8 mouse cellular contexts compared by ENCODE assay signal in genomic region chr13:43173262-43173661, GRCm38 (mm10). TPM values are rescaled to one million over a fixed set of nuclear protein-coding genes. Genes with fewer than 3 reads are reported as not detected.
DNase-seq lines count a peak whose midpoint lies in the region; ATAC-seq and TF ChIP-seq lines count a peak whose summit lies in the region.

No protein-coding gene starts in this region.

- peak; percentile 89 for TF ChIP-seq CTCF in liver, postnatal 0 days (IDR thresholded peaks at IDR 0.05; ENCODE audit: low read depth)

- ATAC-seq in liver, postnatal 0 days = no peak

- H3K4me2 ChIP-seq in liver, postnatal 0 days (ENCODE audit: low read depth, low read length) = no peak overlapping the region; the same call in 1 of the 2 replicates

- no peak overlapping the region for H3K9ac ChIP-seq in liver, postnatal 0 days (replicated peaks)

- 16% methylated on average over 9 of the region's 9 CpGs for WGBS in liver, postnatal 0 days (ENCODE audit: insufficient replicate concordance)

- H3K27ac ChIP-seq in liver, postnatal 0 days (ENCODE audit: low read depth) = no peak overlapping the region

- no peaks in the 10 kb centered on the region for H3K9me3 ChIP-seq in liver, postnatal 0 days (ENCODE audit: low read length)

- H3K4me1 ChIP-seq in liver, postnatal 0 days (ENCODE audit: insufficient read depth) = peaks cover 8% of the 10 kb centered on the region

- peak; percentile 86 for DNase-seq in A20 (ENCODE audit: low read depth, low spot score)
- peak; percentile 82 for DNase-seq in R1 (ENCODE audit: low read depth, low spot score)
- peak; percentile 85 to 88 for DNase-seq in cerebellum, postnatal 25 days
- DNase-seq in heart, adult 11 months = peak; percentile 96
- DNase-seq in kidney, postnatal 36 days = peak; percentile 80 to 85
- peak; percentile 75 for DNase-seq in liver, postnatal 0 days
- peak; percentile 57 for DNase-seq in retina, adult 2 months (ENCODE audit: low read depth, low spot score)
- peak; percentile 83 for DNase-seq in thymus, postnatal 25 days

- H3K36me3 ChIP-seq in liver, postnatal 0 days (replicated peaks; ENCODE audit: insufficient read depth, low read length) = no peaks in the 10 kb centered on the region

- H3K4me3 ChIP-seq in liver, postnatal 0 days (ENCODE audit: low read depth, low read length) = no peak overlapping the region

- TF ChIP-seq EP300 in liver, postnatal 0 days (IDR thresholded peaks at IDR 0.05; ENCODE audit: low read depth) = no peak

- H3K27me3 ChIP-seq in liver, postnatal 0 days (ENCODE audit: insufficient read depth, low read length) = no peaks in the 10 kb centered on the region

RNA-seq across cellular contexts. Expression of gene Tbc1d7, which starts 2.0 kb away (rescaled TPM):
- 11.7 and 12.9 TPM in 2 replicates for polyA plus RNA-seq in liver, postnatal 0 days (2015; fragmentation: Nextera tagmentation; extraction: Ambion mirVana)
